Mouse (Mus musculus) liver, postnatal 0 days (tissue): ENCODE data around the gene Dok4. TPM values are rescaled to one million over a fixed set of nuclear protein-coding genes. Genes with fewer than 3 reads are reported as not detected.

Source experiments
- ATAC-seq: fragments of 200-750 bp; cut with Nextera tagmentation; 2 replicates; pipeline ENCODE4 v1.8.0; 2017; ENCODE audit warnings: mild to moderate bottlenecking, moderate library complexity
- DNase-seq: peaks from one replicate; pipeline ENCODE4 v3.0.0-alpha.2; 2016
- H3K27ac ChIP-seq: fragments of 300-500 bp; sonication (generic); 2 replicates; pipeline ENCODE4 v1.5.1; 2014; ENCODE audit warnings: antibody characterized with exemption, moderate library complexity, mild to moderate bottlenecking, low read depth
- H3K27me3 ChIP-seq: fragments of 300-500 bp; sonication (generic); 2 replicates; pipeline ENCODE4 v1.6.1; 2014; ENCODE audit warnings: low read length, control low read depth, mixed read lengths; ENCODE audit not compliant: insufficient read depth
- H3K36me3 ChIP-seq: fragments of 300-500 bp; sonication (generic); replicated peaks from 2 replicates; pipeline ENCODE4 v1.6.1; 2014; ENCODE audit warnings: mild to moderate bottlenecking, control low read depth, low read length, moderate library complexity, mixed read lengths; ENCODE audit not compliant: insufficient read depth
- H3K4me1 ChIP-seq: fragments of 300-500 bp; sonication (generic); 2 replicates; pipeline ENCODE4 v1.6.1; 2014; ENCODE audit warnings: antibody characterized with exemption, mild to moderate bottlenecking, control low read depth; ENCODE audit not compliant: insufficient read depth
- H3K4me2 ChIP-seq: fragments of 300-500 bp; sonication (generic); 2 replicates; pipeline ENCODE4 v1.6.1; 2014; ENCODE audit warnings: low read depth, mild to moderate bottlenecking, low read length, moderate library complexity, mixed read lengths
- H3K4me3 ChIP-seq: fragments of 300-500 bp; sonication (generic); 2 replicates; pipeline ENCODE4 v1.5.1; 2014; ENCODE audit warnings: low read depth, low read length
- H3K9ac ChIP-seq: fragments of 300-500 bp; sonication (generic); replicated peaks from 2 replicates; pipeline ENCODE4 v1.6.1; 2014; ENCODE audit warnings: mild to moderate bottlenecking, moderate library complexity
- H3K9me3 ChIP-seq: fragments of 300-500 bp; sonication (generic); 2 replicates; pipeline ENCODE4 v1.6.1; 2016; ENCODE audit warnings: mild to moderate bottlenecking, control low read depth, low read length, mixed read lengths
- CTCF ChIP-seq: sonication (generic); IDR thresholded peaks from 2 replicates; pipeline ENCODE4 v1.5.1; 2016; ENCODE audit warnings: antibody characterized with exemption, low read depth
- EP300 ChIP-seq: IDR thresholded peaks from 2 replicates; pipeline ENCODE4 v1.6.1; 2016; ENCODE audit warnings: antibody characterized with exemption, low read depth, mild to moderate bottlenecking
- WGBS: fragments of 180-500 bp; shearing (Covaris S2); extraction: QIAGEN DNeasy Blood & Tissue Kit; methylation state at CpG from one replicate; pipeline ENCODE4 v1.1.7; 2014; ENCODE audit not compliant: insufficient replicate concordance; 5-methylcytosine and 5-hydroxymethylcytosine counted together
- polyA plus RNA-seq: library from polyadenylated mRNA; unstranded; fragments of >200 nt; fragmentation: Nextera tagmentation; extraction: Ambion mirVana; gene quantifications from 2 replicates; pipeline ENCODE4 v1.2.1, GENCODE M21; 2015

Gene Dok4
- polyA plus RNA-seq, 1 experiment from 2014 or later, result 3.5 TPM

DNA sequence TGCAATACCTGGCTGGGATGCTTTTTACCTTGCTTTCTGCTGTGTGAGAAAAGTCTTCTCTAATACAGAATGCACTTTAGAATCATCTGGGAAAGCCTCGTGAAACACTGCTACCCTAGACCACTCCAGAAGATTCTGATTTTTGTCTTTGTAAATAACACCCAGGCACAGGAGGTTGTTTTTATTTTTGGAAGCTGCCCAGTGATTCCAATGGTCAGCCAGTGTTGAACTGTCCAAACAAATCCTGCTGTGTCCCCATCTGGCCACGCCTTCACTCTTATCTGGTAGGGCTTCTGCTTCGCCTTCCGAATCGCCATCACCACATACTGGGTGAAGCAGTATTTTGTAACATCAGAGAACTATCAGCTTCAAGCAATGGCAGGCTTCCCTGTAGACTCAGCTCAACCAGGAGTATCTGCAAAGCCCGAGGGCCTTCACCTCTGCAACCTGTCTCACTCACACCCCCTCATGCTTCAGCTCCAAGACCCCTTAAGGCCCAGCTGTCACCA, 56.4 kb downstream of the Dok4 start:
- 45% methylated on average over 6 of the region's 6 CpGs for WGBS
- H3K27me3 ChIP-seq, result no peaks in the 10 kb centered on the region
- 0 out of 2 replicates have a peak, but pooled peaks cover 5% of the 10 kb centered on the region for H3K4me1 ChIP-seq
- no peaks in the 10 kb centered on the region for H3K9me3 ChIP-seq
- H3K4me3 ChIP-seq, result no peak overlapping the region
- TF ChIP-seq EP300 (no peak), CTCF (no peak)
- ATAC-seq, result peak; percentile 48; the same call in 1 of the 2 replicates
- no peak for DNase-seq
- H3K36me3 ChIP-seq, result peaks cover 32% of the 10 kb centered on the region
- no peak overlapping the region for H3K9ac ChIP-seq
- no peak overlapping the region for H3K4me2 ChIP-seq
- no peak overlapping the region for H3K27ac ChIP-seq

DNA sequence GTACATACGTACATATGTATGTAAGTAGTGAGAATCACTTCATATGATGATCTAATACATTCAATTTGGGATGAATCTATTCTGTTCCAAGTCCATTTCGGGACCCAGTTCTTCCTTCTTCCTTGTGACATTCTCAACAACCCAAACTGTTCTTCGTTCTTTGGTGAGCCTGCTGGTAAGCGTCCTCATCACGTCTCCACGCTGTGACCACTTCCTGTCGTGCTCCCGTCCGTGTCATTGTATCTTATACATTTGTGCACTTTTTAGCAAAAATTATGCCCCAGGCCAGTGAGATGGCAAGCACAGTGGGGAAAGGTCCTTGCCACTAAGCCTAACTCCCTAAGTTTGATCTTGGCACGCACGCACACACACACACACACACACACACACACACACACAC, 58.2 kb downstream of the Dok4 start:
- Histone ChIP-seq H3K4me1 (0 out of 2 replicates have a peak, but pooled peaks cover 5% of the 10 kb centered on the region), H3K27ac (no peak overlapping the region), H3K9me3 (no peaks in the 10 kb centered on the region), H3K4me2 (no peak overlapping the region), H3K27me3 (no peaks in the 10 kb centered on the region), H3K36me3 (peaks cover 14% of the 10 kb centered on the region), H3K9ac (no peak overlapping the region), H3K4me3 (no peak overlapping the region)
- 52% methylated on average over 11 of the region's 11 CpGs for WGBS
- TF ChIP-seq CTCF, result no peak
- TF ChIP-seq EP300, result no peak
- no peak for ATAC-seq
- DNase-seq, result no peak

DNA sequence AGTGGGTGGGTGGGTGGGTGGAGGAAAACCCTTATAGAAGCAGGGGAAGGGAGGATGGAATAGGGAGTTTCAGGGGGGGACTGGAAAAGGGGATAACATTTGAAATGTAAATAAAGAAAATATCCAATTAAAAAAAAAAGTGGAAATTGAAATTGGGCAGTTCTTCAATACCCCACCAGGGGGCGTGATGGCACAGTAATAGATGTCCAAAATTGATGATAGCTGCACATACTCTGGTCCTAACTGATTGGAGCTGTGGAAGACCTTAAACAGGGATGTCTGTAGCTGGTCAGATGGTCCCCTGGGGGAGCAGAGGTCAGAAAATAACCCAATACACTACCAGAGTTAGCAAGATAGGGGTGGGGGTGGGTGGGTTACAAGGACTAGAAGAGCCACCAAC, 61.6 kb downstream of the Dok4 start:
- Histone ChIP-seq H3K36me3 (no peaks in the 10 kb centered on the region), H3K27ac (no peak overlapping the region), H3K9me3 (no peaks in the 10 kb centered on the region), H3K4me1 (0 out of 2 replicates have a peak, but pooled peaks cover 2% of the 10 kb centered on the region), H3K4me3 (no peak overlapping the region), H3K27me3 (no peaks in the 10 kb centered on the region), H3K4me2 (no peak overlapping the region), H3K9ac (no peak overlapping the region)
- DNase-seq (peak; percentile 59), ATAC-seq (no peak)
- WGBS, result 0% methylated on average over 1 of the region's 1 CpGs
- TF ChIP-seq CTCF (peak; percentile 78), EP300 (no peak)

Other genes with a start within 250 kb of the Dok4 start
- 20.8 and 21.3 TPM in 2 replicates for gene Arl2bp, start 209.7 kb downstream of the Dok4 start, polyA plus RNA-seq
- 2.5 and 3.1 TPM in 2 replicates for gene Pllp, start 180.1 kb downstream of the Dok4 start, polyA plus RNA-seq
- gene Ccl22, start 130.7 kb downstream of the Dok4 start, polyA plus RNA-seq, result 0.07 and 0.28 TPM in 2 replicates
- gene Cx3cl1, start 104.3 kb downstream of the Dok4 start, polyA plus RNA-seq, result 0.47 and 0.79 TPM in 2 replicates
- gene Ccl17, start 65.9 kb downstream of the Dok4 start, polyA plus RNA-seq, result 0.31 TPM in 1 of 2 replicates, not detected in the other
- 65.6 and 66.1 TPM in 2 replicates for gene Coq9, start 38.0 kb downstream of the Dok4 start, polyA plus RNA-seq
- gene Ciapin1, start 38.0 kb downstream of the Dok4 start, polyA plus RNA-seq, result 36.5 and 39.4 TPM in 2 replicates
- gene Polr2c, start 18.9 kb downstream of the Dok4 start, polyA plus RNA-seq, result 50.6 and 52.1 TPM in 2 replicates
- 1.3 and 1.5 TPM in 2 replicates for gene Ccdc102a, start 41.8 kb upstream of the Dok4 start, polyA plus RNA-seq
- 0.13 and 0.18 TPM in 2 replicates for gene Adgrg5, start 47.4 kb upstream of the Dok4 start, polyA plus RNA-seq
- 34.0 and 35.4 TPM in 2 replicates for gene Adgrg1, start 98.4 kb upstream of the Dok4 start, polyA plus RNA-seq
- gene Adgrg3, start 141.4 kb upstream of the Dok4 start, polyA plus RNA-seq, result 8.9 and 9.6 TPM in 2 replicates
- gene Drc7, start 178.8 kb upstream of the Dok4 start, polyA plus RNA-seq, result 0.21 and 0.28 TPM in 2 replicates
- 4.7 and 5.1 TPM in 2 replicates for gene Katnb1, start 204.9 kb upstream of the Dok4 start, polyA plus RNA-seq